Mouse (Mus musculus) ovary, postnatal 36 days (tissue): Measurements from ENCODE around the gene Gm6803.
"Not testable (repeated sequence)": the region's sequence is repeated elsewhere in the genome, so short reads cannot be mapped to it uniquely, and the experiment has no call there.

Source experiments
- DNase-seq: peaks from one replicate; pipeline ENCODE4 v3.0.0; 2022; ENCODE audit warnings: low spot score, mixed read lengths

Gene Gm6803

GRCm38 (mm10) chr12:88018671-88019070, at the start of gene Gm6803:
Gene Gm6803, minus strand, starts transcription at chr12:88018771.
- DNase-seq = not testable (repeated sequence)

GRCm38 (mm10) chr12:88045226-88045625, 26.7 kb upstream of the Gm6803 start:
- DNase-seq = not testable (repeated sequence)

GRCm38 (mm10) chr12:88039703-88040102, 21.1 kb upstream of the Gm6803 start:
- DNase-seq = not testable (repeated sequence)

GRCm38 (mm10) chr12:88039062-88039461, 20.5 kb upstream of the Gm6803 start:
- not testable (repeated sequence) for DNase-seq

GRCm38 (mm10) chr12:88032250-88032649, 13.7 kb upstream of the Gm6803 start:
- DNase-seq = not testable (repeated sequence)

- DNase-seq = not testable (repeated sequence)
These were observed 8.1 kb upstream of the Gm6803 start, which contains the start of gene Gm2056 for GRCm38 (mm10) chr12:88026704-88027103. Gene Gm2056, plus strand, starts transcription at chr12:88027004.

GRCm38 (mm10) chr12:88011548-88011947, 7.0 kb downstream of the Gm6803 start, which contains the start of gene Gm2075:
Gene Gm2075, plus strand, starts transcription at chr12:88011848.
- DNase-seq = not testable (repeated sequence)

GRCm38 (mm10) chr12:88004118-88004517, 14.5 kb downstream of the Gm6803 start:
- DNase-seq = not testable (repeated sequence)

GRCm38 (mm10) chr12:87984000-87984399, 34.6 kb downstream of the Gm6803 start:
- not testable (repeated sequence) for DNase-seq
